Mouse (Mus musculus) ovary, postnatal 36 days (tissue): ENCODE results near the gene Rcn1.

Experiments used
- DNase-seq: peaks from one replicate; pipeline ENCODE4 v3.0.0; 2022; ENCODE audit warnings: low spot score, mixed read lengths

Gene Rcn1

GRCm38 (mm10) chr2:105336314-105337027 is 62.6 kb downstream of the Rcn1 start:
- DNase-seq, result no peak
